Mouse (Mus musculus): ENCODE results near the gene Qrfp.

GRCm38 (mm10) chr2:31811086-31811958 lies 942 bp upstream of the Qrfp start:
- TF ChIP-seq CTCF (IDR thresholded peaks at IDR 0.05; ENCODE audit: extremely low read depth, insufficient read depth, insufficient read length, insufficient replicate concordance) (no peak), POLR2A (IDR thresholded peaks at IDR 0.05; ENCODE audit: low read depth, low read length) (no peak)

Measured in spleen, adult 2 months (tissue).